Mouse (Mus musculus) layer of hippocampus, postnatal 25 days (tissue): Measurements from ENCODE around the gene Ppp1r14a. TPM values are rescaled to one million over a fixed set of nuclear protein-coding genes. Genes with fewer than 3 reads are reported as not detected.

Experiments used
- total RNA-seq, 2 experiments: library from RNA; stranded (reverse); gene quantifications; 2 replicates each; pipeline ENCODE4 v1.2.3; 2021

Ppp1r14a gene
- total RNA-seq, 2 experiments from 2014 or later: 28.5 to 30.7 TPM

Other genes with a start within 250 kb of the Ppp1r14a start
- 10 to 100 TPM; 12.0 to 15.1 TPM for gene Ryr1, start 164.1 kb upstream of the Ppp1r14a start, total RNA-seq
- under 1 TPM; 0.66 to 0.80 TPM for gene Rasgrp4, start 154.5 kb upstream of the Ppp1r14a start, total RNA-seq
- 10 to 100 TPM; 28.9 to 30.8 TPM for gene Fam98c, start 133.1 kb upstream of the Ppp1r14a start, total RNA-seq
- gene Ggn, start 119.1 kb upstream of the Ppp1r14a start, total RNA-seq: 1 to 10 TPM in 1 of 2 experiments, under 1 TPM in 1; 0.86 to 1.2 TPM
- 10 to 100 TPM; 38.8 to 55.5 TPM for gene Spred3, start 118.9 kb upstream of the Ppp1r14a start, total RNA-seq
- gene Psmd8, start 108.6 kb upstream of the Ppp1r14a start, total RNA-seq: 100 to 1,000 TPM; 136 to 143 TPM
- gene Catsperg1, start 75.3 kb upstream of the Ppp1r14a start, total RNA-seq: 1 to 10 TPM; 1.2 to 1.9 TPM
- 1 to 10 TPM; 2.0 to 2.3 TPM for gene Kcnk6, start 56.8 kb upstream of the Ppp1r14a start, total RNA-seq
- gene Yif1b, start 51.0 kb upstream of the Ppp1r14a start, total RNA-seq: 10 to 100 TPM; 43.7 to 50.2 TPM
- gene 2200002D01Rik, start 40.8 kb upstream of the Ppp1r14a start, total RNA-seq: under 1 TPM in 1 of 2 experiments, not detected in 1; 0.37 TPM
- 10 to 100 TPM; 17.6 to 19.2 TPM for gene Spint2, start 7.4 kb upstream of the Ppp1r14a start, total RNA-seq
- 100 to 1,000 TPM; 100 to 111 TPM for gene Dpf1, start 14.6 kb downstream of the Ppp1r14a start, total RNA-seq
- gene Sipa1l3, start 229.3 kb downstream of the Ppp1r14a start, total RNA-seq: 100 to 1,000 TPM; 211 to 245 TPM